ENCODE assay signal across 12 mouse cellular contexts in the genomic region with DNA sequence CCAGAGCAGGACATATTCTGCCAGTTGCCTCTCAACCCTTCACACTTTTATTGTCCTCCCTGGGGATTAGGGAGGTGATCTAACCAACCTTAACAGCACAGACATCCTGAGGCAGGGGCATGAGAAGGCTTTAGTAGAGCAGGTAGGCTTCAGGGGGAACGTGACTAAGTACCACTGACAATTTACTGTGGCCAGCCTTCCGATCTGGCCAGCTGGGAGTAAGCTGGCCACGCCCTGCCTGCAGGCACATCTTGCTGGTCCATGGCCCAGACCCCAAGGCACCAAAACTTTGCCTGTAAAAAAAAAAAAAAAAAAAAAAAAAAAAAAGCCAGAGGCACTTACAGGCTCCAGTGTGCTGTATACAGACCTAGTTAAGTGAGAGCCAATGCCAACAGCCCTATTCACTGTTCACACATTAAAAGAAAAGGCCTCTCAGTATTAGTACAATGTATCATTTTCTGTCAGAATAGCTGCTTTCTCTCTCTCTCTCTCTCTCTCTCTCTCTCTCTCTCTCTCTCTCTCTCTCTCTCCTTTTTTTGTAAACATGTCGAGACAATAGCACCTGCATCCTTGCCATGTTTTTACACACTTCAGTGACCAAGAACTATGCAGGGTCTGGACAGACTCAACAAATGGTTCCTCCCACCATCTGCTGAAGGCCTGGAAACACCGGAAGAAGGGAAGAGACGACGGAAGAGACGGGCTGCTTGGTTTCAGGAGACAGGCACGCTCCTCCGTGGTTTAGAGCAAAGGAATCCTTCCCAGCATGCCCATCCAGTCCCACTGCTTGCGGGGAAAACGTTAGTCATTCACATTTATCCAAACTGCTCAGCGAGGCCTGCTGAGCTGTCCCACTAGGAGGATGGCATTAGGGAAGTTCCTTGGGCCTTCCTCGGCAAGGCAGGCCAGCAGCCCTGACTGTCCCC. TPM values are rescaled to one million over a fixed set of nuclear protein-coding genes. Genes with fewer than 3 reads are reported as not detected.
DNase-seq lines count a peak whose midpoint lies in the region; ATAC-seq lines count a peak whose summit lies in the region.
"Had no signal": no experiment of that assay in that cellular context is flagged by ENCODE, and none has a peak within 500 bp of the region (broad histone marks: within the 10 kb centered on the region; RNA-seq: fewer than 3 reads in every experiment).

No protein-coding gene starts in this region.

- WGBS in midbrain, embryonic 13.5 days = 77% methylated on average over 14 of the region's 14 CpGs
- 67% methylated on average over 14 of the region's 14 CpGs for WGBS in midbrain, embryonic 14.5 days
- WGBS in forebrain, embryonic 15.5 days = 36% methylated on average over 14 of the region's 14 CpGs

- H3K27me3 ChIP-seq in midbrain, embryonic 13.5 days = no peaks in the 10 kb centered on the region
- H3K27me3 ChIP-seq in midbrain, embryonic 14.5 days (ENCODE audit: control insufficient read depth, insufficient read depth, low read length) = no peaks in the 10 kb centered on the region
- no peaks in the 10 kb centered on the region for H3K27me3 ChIP-seq in forebrain, embryonic 15.5 days

- H3K4me1 ChIP-seq in midbrain, embryonic 13.5 days (replicated peaks) = 0 out of 2 replicates have a peak, but pooled peaks cover 6% of the 10 kb centered on the region
- no peaks in the 10 kb centered on the region for H3K4me1 ChIP-seq in midbrain, embryonic 14.5 days (ENCODE audit: control insufficient read depth, insufficient read depth, low read length)
- H3K4me1 ChIP-seq in forebrain, embryonic 15.5 days = peaks cover 13% of the 10 kb centered on the region

- H3K9me3 ChIP-seq in midbrain, embryonic 13.5 days = no peaks in the 10 kb centered on the region
- no peaks in the 10 kb centered on the region for H3K9me3 ChIP-seq in midbrain, embryonic 14.5 days (ENCODE audit: control insufficient read depth, low read length)
- H3K9me3 ChIP-seq in forebrain, embryonic 15.5 days = no peaks in the 10 kb centered on the region

- ATAC-seq in cerebellum, adult (ENCODE audit: insufficient number of reproducible peaks, low FRiP score, low TSS enrichment) = peak; percentile 60; the same call in 1 of the 2 replicates
- 0 out of 2 replicates have a peak, but pooled peaks have one; percentile 43 for ATAC-seq in midbrain, embryonic 13.5 days
- ATAC-seq in midbrain, embryonic 14.5 days (ENCODE audit: low FRiP score, low TSS enrichment) = no peak
- ATAC-seq in forebrain, embryonic 15.5 days (replicated peaks) = peak; percentile 87
- no peak for ATAC-seq in megakaryocyte, adult 5-6 weeks (ENCODE audit: poor library complexity, severe bottlenecking)

- no peak overlapping the region for H3K4me2 ChIP-seq in midbrain, embryonic 13.5 days (replicated peaks)
- no peak overlapping the region for H3K4me2 ChIP-seq in midbrain, embryonic 14.5 days (ENCODE audit: low read length)
- no peak overlapping the region for H3K4me2 ChIP-seq in forebrain, embryonic 15.5 days (replicated peaks)

- H3K9ac ChIP-seq in midbrain, embryonic 13.5 days (replicated peaks) = no peak overlapping the region
- no peak overlapping the region for H3K9ac ChIP-seq in midbrain, embryonic 14.5 days (replicated peaks; ENCODE audit: low read length)
- H3K9ac ChIP-seq in forebrain, embryonic 15.5 days (replicated peaks) = no peak overlapping the region

- peaks cover 51% of the 10 kb centered on the region for H3K36me3 ChIP-seq in midbrain, embryonic 13.5 days
- H3K36me3 ChIP-seq in midbrain, embryonic 14.5 days (ENCODE audit: control insufficient read depth, insufficient read depth, low read length) = peaks cover 46% of the 10 kb centered on the region
- H3K36me3 ChIP-seq in forebrain, embryonic 15.5 days = peaks cover 22% of the 10 kb centered on the region

- intact Hi-C loops in heart, postnatal 14 days (cut with DNase I) = no loop called here

- 0 out of 2 replicates have a peak overlapping the region, but pooled peaks have one; percentile 9 for H3K27ac ChIP-seq in midbrain, embryonic 13.5 days
- no peak overlapping the region for H3K27ac ChIP-seq in midbrain, embryonic 14.5 days (replicated peaks; ENCODE audit: low read depth, low read length)
- peak overlapping the region; percentile 57 for H3K27ac ChIP-seq in forebrain, embryonic 15.5 days (replicated peaks)

- H3K4me3 ChIP-seq in midbrain, embryonic 13.5 days (replicated peaks) = no peak overlapping the region
- no peak overlapping the region for H3K4me3 ChIP-seq in midbrain, embryonic 14.5 days (replicated peaks; ENCODE audit: low read depth, low read length)
- H3K4me3 ChIP-seq in forebrain, embryonic 15.5 days = no peak overlapping the region

- no peak for DNase-seq in cerebellum, adult 9-11 months
- no peak for DNase-seq in midbrain, embryonic 14.5 days
- DNase-seq in retina, embryonic 14.5 days (ENCODE audit: low spot score) = peak; percentile 29
- DNase-seq in heart, postnatal 14 days = no peak
- DNase-seq: kidney, postnatal 36 days; liver had no signal

RNA-seq across cellular contexts. Expression of gene Scg5, which starts 11.0 kb away (rescaled TPM):
- polyA plus RNA-seq in midbrain, embryonic 13.5 days (2015; fragmentation: Nextera tagmentation; extraction: Ambion mirVana) = 188 and 212 TPM in 2 replicates
- 251 and 296 TPM in 2 replicates for polyA plus RNA-seq in midbrain, embryonic 14.5 days (2014; fragmentation: Nextera tagmentation; extraction: Ambion mirVana)
- 193 and 207 TPM in 2 replicates for polyA plus RNA-seq in forebrain, embryonic 15.5 days (2015; fragmentation: Nextera tagmentation; extraction: Ambion mirVana)
- total RNA-seq in megakaryocyte, adult 5-6 weeks (2015) = 0.82 and 1.1 TPM in 2 replicates
- not detected in 2 replicates for total RNA-seq in megakaryocyte, adult 5-6 weeks (2017)
- under 1 TPM in 1 of 2 experiments, not detected in 1; 0.24 TPM for total RNA-seq in heart, postnatal 14 days (2021)
- polyA plus RNA-seq: G1E had no signal

RNA-seq across cellular contexts. Expression of gene Arhgap11a, which starts 30.5 kb away (rescaled TPM):
- 23.4 and 24.5 TPM in 2 replicates for polyA plus RNA-seq in midbrain, embryonic 13.5 days (2015; fragmentation: Nextera tagmentation; extraction: Ambion mirVana)
- 1.4 and 2.0 TPM in 2 replicates for polyA plus RNA-seq in midbrain, embryonic 14.5 days (2014; fragmentation: Nextera tagmentation; extraction: Ambion mirVana)
- 31.3 and 34.2 TPM in 2 replicates for polyA plus RNA-seq in forebrain, embryonic 15.5 days (2015; fragmentation: Nextera tagmentation; extraction: Ambion mirVana)
- total RNA-seq in megakaryocyte, adult 5-6 weeks (2015) = 48.6 and 49.1 TPM in 2 replicates
- total RNA-seq in megakaryocyte, adult 5-6 weeks (2017) = 44.1 and 56.3 TPM in 2 replicates
- total RNA-seq in heart, postnatal 14 days (2021) = 1 to 10 TPM; 4.3 to 6.3 TPM

RNA-seq across cellular contexts. Expression of gene Grem1, which starts 59.5 kb away (rescaled TPM):
- 0.63 and 0.77 TPM in 2 replicates for polyA plus RNA-seq in midbrain, embryonic 13.5 days (2015; fragmentation: Nextera tagmentation; extraction: Ambion mirVana)
- polyA plus RNA-seq in midbrain, embryonic 14.5 days (2014; fragmentation: Nextera tagmentation; extraction: Ambion mirVana) = 1.5 and 1.8 TPM in 2 replicates
- polyA plus RNA-seq in forebrain, embryonic 15.5 days (2015; fragmentation: Nextera tagmentation; extraction: Ambion mirVana) = 0.74 and 0.79 TPM in 2 replicates
- not detected in 2 replicates for total RNA-seq in megakaryocyte, adult 5-6 weeks (2015)
- total RNA-seq in megakaryocyte, adult 5-6 weeks (2017) = 0.15 TPM in 1 of 2 replicates, not detected in the other
- not detected for total RNA-seq in heart, postnatal 14 days (2021)
- polyA plus RNA-seq: G1E; heart, postnatal 0 days had no signal

Comparison
In these comparisons a context has a peak if more than half of its experiments do, and no peak if none do; other contexts are left out.
1. ATAC-seq: peak in cerebellum, adult (single experiment), midbrain, embryonic 13.5 days (single experiment) and forebrain, embryonic 15.5 days (single experiment); none in midbrain, embryonic 14.5 days (single experiment) and megakaryocyte, adult 5-6 weeks (single experiment).